Mouse (Mus musculus): ENCODE measurements at regions not wholly inside any gene's neighbourhood (a gene's known extent, or its start where the extent isn't known, plus 50 kb on each side); places are given as distances from the start of the nearest gene placed in this dataset.
"Not testable (repeated sequence)": the region's sequence is repeated elsewhere in the genome, so short reads cannot be mapped to it uniquely, and the experiment has no call there.

- no peak for DNase-seq (ENCODE audit: low spot score in 2 of 2)
Measured at GRCm38 (mm10) chr15:42073486-42073885, 1939.3 kb downstream of the 9330182O14Rik start.

- no peak for DNase-seq (ENCODE audit: low spot score in 2 of 2)
Measured at GRCm38 (mm10) chr15:42082436-42082835, 1948.3 kb downstream of the 9330182O14Rik start.

GRCm38 (mm10) chr15:42100730-42101129, 1966.6 kb downstream of the 9330182O14Rik start:
- no peak for DNase-seq (ENCODE audit: low spot score in 2 of 2)

GRCm38 (mm10) chr15:42104816-42105215, 1970.7 kb downstream of the 9330182O14Rik start:
- no peak for DNase-seq (ENCODE audit: low spot score in 2 of 2)

- no peak for DNase-seq (ENCODE audit: low spot score in 2 of 2)
Measured at GRCm38 (mm10) chr15:42107106-42107505, 1972.9 kb downstream of the 9330182O14Rik start.

- no peak for DNase-seq (ENCODE audit: low spot score in 2 of 2)
Measured at GRCm38 (mm10) chr15:42111811-42112210, 1977.6 kb downstream of the 9330182O14Rik start.

- DNase-seq (ENCODE audit: low spot score in 2 of 2): no peak
Measured at GRCm38 (mm10) chr15:42127471-42127870, 1993.3 kb downstream of the 9330182O14Rik start.

- DNase-seq (ENCODE audit: low spot score in 2 of 2): no peak
Measured at GRCm38 (mm10) chr15:42128976-42129375, 1994.8 kb downstream of the 9330182O14Rik start.

GRCm38 (mm10) chr15:42166546-42166945, 2032.4 kb downstream of the 9330182O14Rik start:
- DNase-seq (ENCODE audit: low spot score in 2 of 2): no peak

- not testable (repeated sequence) for DNase-seq (ENCODE audit: low spot score in 2 of 2)
Measured at GRCm38 (mm10) chr15:42177766-42178165, 2043.6 kb downstream of the 9330182O14Rik start.

GRCm38 (mm10) chr15:42207187-42207846, 2073.2 kb downstream of the 9330182O14Rik start:
- DNase-seq (ENCODE audit: low spot score in 2 of 2): no peak

GRCm38 (mm10) chr15:42219496-42219895, 2085.3 kb downstream of the 9330182O14Rik start:
- no peak for DNase-seq (ENCODE audit: low spot score in 2 of 2)

GRCm38 (mm10) chr15:42220005-42220404, 2085.8 kb downstream of the 9330182O14Rik start:
- DNase-seq (ENCODE audit: low spot score in 2 of 2): no peak

- no peak for DNase-seq (ENCODE audit: low spot score in 2 of 2)
Measured at GRCm38 (mm10) chr15:42225006-42225405, 2090.8 kb downstream of the 9330182O14Rik start.

- DNase-seq (ENCODE audit: low spot score in 2 of 2): no peak
Measured at GRCm38 (mm10) chr15:42231692-42232091, 2097.5 kb downstream of the 9330182O14Rik start.

GRCm38 (mm10) chr15:42246812-42247211, 2112.6 kb downstream of the 9330182O14Rik start:
- DNase-seq (ENCODE audit: low spot score in 2 of 2): no peak

GRCm38 (mm10) chr15:42252730-42253330, 2118.7 kb downstream of the 9330182O14Rik start:
- no peak for DNase-seq (ENCODE audit: low spot score in 2 of 2)

GRCm38 (mm10) chr15:42256343-42256742, 2122.2 kb downstream of the 9330182O14Rik start:
- no peak for DNase-seq (ENCODE audit: low spot score in 2 of 2)

- no peak for DNase-seq (ENCODE audit: low spot score in 2 of 2)
Measured at GRCm38 (mm10) chr15:42275117-42275516, 2141.0 kb downstream of the 9330182O14Rik start.

GRCm38 (mm10) chr15:42277247-42277646, 2143.1 kb downstream of the 9330182O14Rik start:
- DNase-seq (ENCODE audit: low spot score in 2 of 2): no peak

- DNase-seq (ENCODE audit: low spot score in 2 of 2): no peak
Measured at GRCm38 (mm10) chr15:42280810-42281209, 2146.6 kb downstream of the 9330182O14Rik start.

GRCm38 (mm10) chr15:42296406-42296805, 2162.2 kb downstream of the 9330182O14Rik start:
- no peak for DNase-seq (ENCODE audit: low spot score in 2 of 2)

- DNase-seq (ENCODE audit: low spot score in 2 of 2): no peak
Measured at GRCm38 (mm10) chr15:42297430-42297829, 2163.3 kb downstream of the 9330182O14Rik start.

Data from adrenal gland, postnatal 4 days (tissue).